Mouse (Mus musculus): Measurements from ENCODE around the gene Gabrb2.

- no peak for TF ChIP-seq POLR2A (IDR thresholded peaks at IDR 0.05; ENCODE audit: insufficient read length, low read depth)
- no peak for TF ChIP-seq E2F4 (IDR thresholded peaks at IDR 0.05; ENCODE audit: insufficient read depth)
- TF ChIP-seq SRF (IDR thresholded peaks at IDR 0.05; ENCODE audit: control insufficient read depth, insufficient read length, low read depth): no peak
- TF ChIP-seq MYOD1 (IDR thresholded peaks at IDR 0.05; ENCODE audit: control insufficient read depth in 1 of 3, insufficient read length in 2 of 3, low read depth in 2 of 3): no peak
- no peak for TF ChIP-seq MYOG (IDR thresholded peaks at IDR 0.05; ENCODE audit: control insufficient read depth in 1 of 3, insufficient read depth in 1 of 3, insufficient read length in 2 of 3, low read depth in 2 of 3)
- no peak for TF ChIP-seq MAX (IDR thresholded peaks at IDR 0.05; ENCODE audit: low read depth)
- no peak for TF ChIP-seq TCF12 (IDR thresholded peaks at IDR 0.05; ENCODE audit: insufficient read depth, poor library complexity, severe bottlenecking)
These were observed 26.1 kb upstream of the Gabrb2 start for GRCm38 (mm10) chr11:42393451-42393850.
